7 mouse cellular contexts compared by ENCODE assay signal in genomic region chr16:18392469-18393426, GRCm38 (mm10). TPM values are rescaled to one million over a fixed set of nuclear protein-coding genes. Genes with fewer than 3 reads are reported as not detected.
DNase-seq lines count a peak whose midpoint lies in the region; ATAC-seq and TF ChIP-seq lines count a peak whose summit lies in the region.

No protein-coding gene starts in this region.

- no peaks in the 10 kb centered on the region for H3K9me3 ChIP-seq in intestine, embryonic 16.5 days (ENCODE audit: control insufficient read depth, low read length)
- no peaks in the 10 kb centered on the region for H3K9me3 ChIP-seq in limb, embryonic 13.5 days
- no peaks in the 10 kb centered on the region for H3K9me3 ChIP-seq in midbrain, embryonic 14.5 days (ENCODE audit: control insufficient read depth, low read length)

- H3K27ac ChIP-seq in intestine, embryonic 16.5 days (ENCODE audit: low read length): peak overlapping the region; percentile 39; the same call in 1 of the 2 replicates
- peak overlapping the region; percentile 75; the same call in 1 of the 2 replicates for H3K27ac ChIP-seq in limb, embryonic 13.5 days
- peak overlapping the region; percentile 91 for H3K27ac ChIP-seq in midbrain, embryonic 14.5 days (replicated peaks; ENCODE audit: low read depth, low read length)
- peak overlapping the region; percentile 32; the same call in 1 of the 2 replicates for H3K27ac ChIP-seq in spleen, adult 2 months (ENCODE audit: insufficient read depth, low read length)

- under 1% methylated on average over 61 of the region's 63 CpGs for WGBS in intestine, embryonic 16.5 days
- WGBS in limb, embryonic 13.5 days: under 1% methylated on average over 53 of the region's 63 CpGs
- 1% methylated on average over 63 of the region's 63 CpGs for WGBS in midbrain, embryonic 14.5 days
- WGBS in spleen, adult 2 months: 1% methylated on average over 63 of the region's 63 CpGs

- TF ChIP-seq CTCF in spleen, adult 2 months (IDR thresholded peaks at IDR 0.05; ENCODE audit: extremely low read depth, insufficient read depth, insufficient read length, insufficient replicate concordance): peak; percentile 48; the same call in 1 of the 2 replicates

- TF ChIP-seq POLR2A in spleen, adult 2 months (IDR thresholded peaks at IDR 0.05; ENCODE audit: low read depth, low read length): peak; percentile 33; the same call in 1 of the 2 replicates

- H3K4me3 ChIP-seq in intestine, embryonic 16.5 days (ENCODE audit: low read length): peak overlapping the region; percentile 81
- H3K4me3 ChIP-seq in limb, embryonic 13.5 days: peak overlapping the region; percentile 82
- H3K4me3 ChIP-seq in midbrain, embryonic 14.5 days (replicated peaks; ENCODE audit: low read depth, low read length): peak overlapping the region; percentile 75
- H3K4me3 ChIP-seq in spleen, adult 2 months (ENCODE audit: extremely low read depth, insufficient read depth, insufficient read length): peak overlapping the region; percentile 77

- ATAC-seq in granulocyte monocyte progenitor cell, adult 5-6 weeks (replicated peaks; ENCODE audit: poor library complexity, severe bottlenecking): peak; percentile 85
- peak; percentile 91 for ATAC-seq in intestine, embryonic 16.5 days
- peak; percentile 87 for ATAC-seq in limb, embryonic 13.5 days (ENCODE audit: low FRiP score, low read depth)
- peak; percentile 83 for ATAC-seq in midbrain, embryonic 14.5 days (ENCODE audit: low FRiP score, low TSS enrichment)

- peaks cover 37% of the 10 kb centered on the region for H3K4me1 ChIP-seq in intestine, embryonic 16.5 days (ENCODE audit: control insufficient read depth, insufficient read depth, low read length)
- H3K4me1 ChIP-seq in limb, embryonic 13.5 days: peaks cover 51% of the 10 kb centered on the region
- peaks cover 48% of the 10 kb centered on the region for H3K4me1 ChIP-seq in midbrain, embryonic 14.5 days (ENCODE audit: control insufficient read depth, insufficient read depth, low read length)
- peaks cover 20% of the 10 kb centered on the region for H3K4me1 ChIP-seq in spleen, adult 2 months (ENCODE audit: control insufficient read depth, insufficient read depth, insufficient read length)

- peaks cover 6% of the 10 kb centered on the region; the same call in 1 of the 2 replicates for H3K36me3 ChIP-seq in intestine, embryonic 16.5 days (ENCODE audit: control insufficient read depth, insufficient read depth, low read length)
- peaks cover 12% of the 10 kb centered on the region for H3K36me3 ChIP-seq in limb, embryonic 13.5 days
- H3K36me3 ChIP-seq in midbrain, embryonic 14.5 days (ENCODE audit: control insufficient read depth, insufficient read depth, low read length): peaks cover 12% of the 10 kb centered on the region
- H3K36me3 ChIP-seq in spleen, adult 2 months (ENCODE audit: control insufficient read depth, insufficient read depth, low read length): peaks cover 2% of the 10 kb centered on the region; the same call in 1 of the 2 replicates

- H3K4me2 ChIP-seq in intestine, embryonic 16.5 days (ENCODE audit: low read depth, low read length): peak overlapping the region; percentile 99
- H3K4me2 ChIP-seq in limb, embryonic 13.5 days (replicated peaks): peak overlapping the region; percentile 99
- peak overlapping the region; percentile 89 for H3K4me2 ChIP-seq in midbrain, embryonic 14.5 days (ENCODE audit: low read length)

- peak overlapping the region; percentile 86 for H3K9ac ChIP-seq in intestine, embryonic 16.5 days (ENCODE audit: low read depth, low read length)
- H3K9ac ChIP-seq in limb, embryonic 13.5 days: peak overlapping the region; percentile 84
- H3K9ac ChIP-seq in midbrain, embryonic 14.5 days (replicated peaks; ENCODE audit: low read length): peak overlapping the region; percentile 90

- no peaks in the 10 kb centered on the region for H3K27me3 ChIP-seq in intestine, embryonic 16.5 days (replicated peaks; ENCODE audit: control insufficient read depth, insufficient read depth, low read length)
- H3K27me3 ChIP-seq in limb, embryonic 13.5 days: no peaks in the 10 kb centered on the region
- no peaks in the 10 kb centered on the region for H3K27me3 ChIP-seq in midbrain, embryonic 14.5 days (ENCODE audit: control insufficient read depth, insufficient read depth, low read length)
- H3K27me3 ChIP-seq in spleen, adult 2 months (ENCODE audit: control insufficient read depth, insufficient read depth, low read length): no peaks in the 10 kb centered on the region

- peak; percentile 91 for DNase-seq in adrenal gland, adult 8-10 months
- DNase-seq in embryo, embryonic 11 days: peak; percentile 92
- DNase-seq in midbrain, embryonic 14.5 days: peak; percentile 88
- DNase-seq in spleen, adult 2 months (ENCODE audit: low read depth in 1 of 2, low spot score in 2 of 2): peak; percentile 40 to 84

RNA-seq across cellular contexts. Expression of gene Txnrd2, which starts 33.4 kb away (rescaled TPM):
- total RNA-seq in adrenal gland, adult 8-10 months (2022): 100 to 1,000 TPM in 2 of 4 experiments, 10 to 100 TPM in 2; 79.2 to 123 (median 103) TPM
- 13.1 and 28.8 TPM in 2 replicates for total RNA-seq in granulocyte monocyte progenitor cell, adult 5-6 weeks (2014; fragmentation: Nextera tagmentation)
- total RNA-seq in granulocyte monocyte progenitor cell, adult 5-6 weeks (2017): 8.8 and 9.7 TPM in 2 replicates
- polyA plus RNA-seq in intestine, embryonic 16.5 days (2015; fragmentation: Nextera tagmentation; extraction: Ambion mirVana): 28.4 and 29.8 TPM in 2 replicates
- 19.8 and 21.3 TPM in 2 replicates for polyA plus RNA-seq in limb, embryonic 13.5 days (2015; fragmentation: Nextera tagmentation; extraction: Ambion mirVana)
- 24.9 and 28.7 TPM in 2 replicates for polyA plus RNA-seq in midbrain, embryonic 14.5 days (2014; fragmentation: Nextera tagmentation; extraction: Ambion mirVana)
- polyA plus RNA-seq in spleen, adult 2 months (2012; rRNA removed): 22.3 and 29.0 TPM in 2 replicates

RNA-seq across cellular contexts. Expression of gene Comt, which starts 33.9 kb away (rescaled TPM):
- 100 to 1,000 TPM; 147 to 201 (median 185) TPM for total RNA-seq in adrenal gland, adult 8-10 months (2022)
- 40.4 and 48.4 TPM in 2 replicates for total RNA-seq in granulocyte monocyte progenitor cell, adult 5-6 weeks (2014; fragmentation: Nextera tagmentation)
- 34.1 and 34.6 TPM in 2 replicates for total RNA-seq in granulocyte monocyte progenitor cell, adult 5-6 weeks (2017)
- polyA plus RNA-seq in intestine, embryonic 16.5 days (2015; fragmentation: Nextera tagmentation; extraction: Ambion mirVana): 109 and 110 TPM in 2 replicates
- polyA plus RNA-seq in limb, embryonic 13.5 days (2015; fragmentation: Nextera tagmentation; extraction: Ambion mirVana): 87.4 and 89.4 TPM in 2 replicates
- polyA plus RNA-seq in midbrain, embryonic 14.5 days (2014; fragmentation: Nextera tagmentation; extraction: Ambion mirVana): 79.9 and 81.3 TPM in 2 replicates
- 64.7 and 87.1 TPM in 2 replicates for polyA plus RNA-seq in spleen, adult 2 months (2012; rRNA removed)

RNA-seq across cellular contexts. Expression of gene Arvcf, which starts 44.8 kb away (rescaled TPM):
- total RNA-seq in adrenal gland, adult 8-10 months (2022): 10 to 100 TPM; 25.5 to 67.0 (median 52.7) TPM
- total RNA-seq in granulocyte monocyte progenitor cell, adult 5-6 weeks (2014; fragmentation: Nextera tagmentation): 1.8 and 1.9 TPM in 2 replicates
- total RNA-seq in granulocyte monocyte progenitor cell, adult 5-6 weeks (2017): 0.21 and 2.8 TPM in 2 replicates
- polyA plus RNA-seq in intestine, embryonic 16.5 days (2015; fragmentation: Nextera tagmentation; extraction: Ambion mirVana): 18.4 and 21.7 TPM in 2 replicates
- 25.0 and 29.8 TPM in 2 replicates for polyA plus RNA-seq in limb, embryonic 13.5 days (2015; fragmentation: Nextera tagmentation; extraction: Ambion mirVana)
- polyA plus RNA-seq in midbrain, embryonic 14.5 days (2014; fragmentation: Nextera tagmentation; extraction: Ambion mirVana): 70.2 and 70.4 TPM in 2 replicates
- polyA plus RNA-seq in spleen, adult 2 months (2012; rRNA removed): 55.9 and 57.1 TPM in 2 replicates

RNA-seq across cellular contexts. Expression of gene Tango2, which starts 44.8 kb away (rescaled TPM):
- total RNA-seq in adrenal gland, adult 8-10 months (2022): 10 to 100 TPM; 45.4 to 68.0 (median 52.7) TPM
- total RNA-seq in granulocyte monocyte progenitor cell, adult 5-6 weeks (2014; fragmentation: Nextera tagmentation): 20.3 and 30.5 TPM in 2 replicates
- total RNA-seq in granulocyte monocyte progenitor cell, adult 5-6 weeks (2017): 5.4 and 8.8 TPM in 2 replicates
- 62.4 and 69.8 TPM in 2 replicates for polyA plus RNA-seq in intestine, embryonic 16.5 days (2015; fragmentation: Nextera tagmentation; extraction: Ambion mirVana)
- polyA plus RNA-seq in limb, embryonic 13.5 days (2015; fragmentation: Nextera tagmentation; extraction: Ambion mirVana): 22.5 and 24.9 TPM in 2 replicates
- polyA plus RNA-seq in midbrain, embryonic 14.5 days (2014; fragmentation: Nextera tagmentation; extraction: Ambion mirVana): 70.0 TPM in 2 replicates
- polyA plus RNA-seq in spleen, adult 2 months (2012; rRNA removed): 29.4 and 31.1 TPM in 2 replicates

Comparison
In these comparisons a context has a peak if more than half of its experiments do, and no peak if none do; other contexts are left out.
1. Peak in every context shown above with its lines: DNase-seq, ATAC-seq, H3K4me3 ChIP-seq and H3K27ac ChIP-seq.
2. H3K27ac ChIP-seq: peak in every context shown above with its lines; median percentile 91 in midbrain, embryonic 14.5 days; 75 in limb, embryonic 13.5 days; 39 in intestine, embryonic 16.5 days; 32 in spleen, adult 2 months.